Mouse (Mus musculus) CH12.LX (cell line): Measurements from ENCODE around the gene Fam183b.

Experiments
- CTCF ChIP-seq, 2 experiments: IDR thresholded peaks in 1 of 2; conservative IDR thresholded peaks in 1 of 2; 2 replicates each; pipeline ENCODE4 v1.5.1; 2011 to 2012; ENCODE audit warnings: low read depth in 2 of 2, low read length in 2 of 2, improper control_type of control experiment in 1 of 2, inconsistent platforms in 1 of 2, mild to moderate bottlenecking in 1 of 2, moderate library complexity in 1 of 2
- ETS1 ChIP-seq: conservative IDR thresholded peaks from 2 replicates; pipeline ENCODE4 v1.6.1; 2012; ENCODE audit warnings: low read depth, mild to moderate bottlenecking, inconsistent platforms, low read length, improper control_type of control experiment, moderate library complexity
- KAT2A ChIP-seq: IDR thresholded peaks from 2 replicates; pipeline ENCODE4 v1.6.1; 2012; ENCODE audit warnings: low read length, improper control_type of control experiment, inconsistent platforms; ENCODE audit not compliant: insufficient replicate concordance
- MXI1 ChIP-seq: IDR thresholded peaks from 2 replicates; pipeline ENCODE4 v1.6.1; 2011; ENCODE audit warnings: mild to moderate bottlenecking, low read depth, low read length, improper control_type of control experiment
- POLR2A ChIP-seq: IDR thresholded peaks from 2 replicates; pipeline ENCODE4 v1.6.1; 2011; ENCODE audit warnings: low read depth, mild to moderate bottlenecking, improper control_type of control experiment, low read length
- SIN3A ChIP-seq: IDR thresholded peaks from 2 replicates; pipeline ENCODE4 v1.6.1; 2012; ENCODE audit warnings: low read length, improper control_type of control experiment, inconsistent platforms
- TCF12 ChIP-seq: IDR thresholded peaks from 2 replicates; pipeline ENCODE4 v1.6.1; 2014; ENCODE audit warnings: low read depth, mild to moderate bottlenecking, inconsistent platforms, low read length, improper control_type of control experiment
- UBTF ChIP-seq: IDR thresholded peaks from 2 replicates; pipeline ENCODE4 v1.6.1; 2012; ENCODE audit warnings: low read depth, mild to moderate bottlenecking, inconsistent platforms, low read length, improper control_type of control experiment, moderate library complexity
- USF2 ChIP-seq: conservative IDR thresholded peaks from 2 replicates; pipeline ENCODE4 v1.6.1; 2011; ENCODE audit warnings: low read depth, low read length, improper control_type of control experiment
- ZC3H11A ChIP-seq: IDR thresholded peaks from 2 replicates; pipeline ENCODE4 v1.6.1; 2012; ENCODE audit warnings: low read depth, mild to moderate bottlenecking, inconsistent platforms, low read length, improper control_type of control experiment

DNA sequence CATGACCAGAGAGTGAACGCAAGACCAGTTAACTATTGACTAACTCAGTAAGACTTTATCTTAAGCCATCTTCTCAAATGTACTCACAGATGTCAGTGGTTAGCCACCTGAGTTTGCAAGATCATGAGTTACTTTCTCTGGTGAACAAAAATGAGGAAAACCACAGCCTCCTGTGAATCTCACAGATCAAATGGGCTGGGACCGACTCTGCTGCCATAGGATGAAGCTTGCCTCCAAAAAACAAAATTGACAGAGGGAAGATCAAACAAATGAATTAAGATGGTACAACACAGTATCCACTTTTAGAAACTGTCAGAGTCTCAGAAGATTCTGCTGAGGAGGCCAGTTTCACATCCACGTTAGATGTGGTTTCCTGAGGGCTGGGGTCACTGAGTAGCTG, 28.0 kb upstream of the Fam183b start:
- TF ChIP-seq POLR2A (no peak), USF2 (no peak), UBTF (no peak), ZC3H11A (no peak), KAT2A (no peak), CTCF (conservative IDR thresholded peaks at IDR 0.05 in 1 of 2, IDR thresholded peaks at IDR 0.05 in 1 of 2; ENCODE audit: low read depth in 2 of 2, low read length in 2 of 2) (no peak), TCF12 (no peak), MXI1 (no peak), SIN3A (no peak), ETS1 (no peak)
